Mouse (Mus musculus): ENCODE measurements around the gene Cyct. TPM values are rescaled to one million over a fixed set of nuclear protein-coding genes. Genes with fewer than 3 reads are reported as not detected.

Gene Cyct
- not detected in 2 replicates for polyA plus RNA-seq (2012; rRNA removed)

DNA sequence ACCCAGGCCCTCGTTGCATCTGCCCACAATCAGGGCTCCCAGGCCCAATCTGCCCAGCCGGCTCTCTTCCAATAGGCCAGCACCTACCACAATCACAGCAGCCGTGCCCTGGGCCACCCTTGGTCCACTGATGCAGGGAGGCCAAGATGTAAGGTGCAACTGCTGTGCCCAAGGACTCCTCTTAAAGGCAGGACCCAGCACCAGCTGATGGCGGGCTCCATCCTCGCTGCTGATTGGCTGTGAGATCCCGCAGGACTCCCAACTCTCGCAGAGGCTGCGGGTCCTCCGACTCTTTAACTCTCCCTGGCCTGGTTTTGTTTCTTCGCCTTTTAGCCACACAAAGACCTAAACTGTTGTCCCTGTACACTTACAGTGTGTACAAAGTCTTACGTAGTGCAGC, at the start of gene Cyct:
Gene Cyct (minus strand): TSS at position 225 of the 400 bp plus-strand sequence.
- no peak for DNase-seq (ENCODE audit: extremely low spot score in 1 of 2, low spot score in 1 of 2)

DNA sequence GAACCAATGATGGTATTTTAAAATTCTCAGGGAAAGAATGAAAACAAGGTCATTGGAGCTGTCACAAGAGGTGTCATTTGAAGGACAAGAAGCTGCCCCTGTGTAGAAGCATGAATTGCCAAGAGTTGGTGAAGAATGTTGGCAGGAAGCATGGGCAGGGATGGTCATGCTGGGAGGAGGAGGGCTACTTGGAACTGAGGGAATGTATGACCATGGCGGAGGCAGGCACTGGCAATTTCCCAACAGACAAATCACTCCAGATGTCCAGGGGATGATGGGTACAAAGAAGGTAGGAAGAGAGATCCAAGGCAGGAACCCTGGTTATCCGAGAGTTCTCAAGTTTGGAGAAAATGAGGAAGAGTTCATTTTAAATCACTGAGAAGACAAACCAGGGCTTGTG, 49.7 kb upstream of the Cyct start:
- no peak for DNase-seq (ENCODE audit: extremely low spot score in 1 of 2, low spot score in 1 of 2)

DNA sequence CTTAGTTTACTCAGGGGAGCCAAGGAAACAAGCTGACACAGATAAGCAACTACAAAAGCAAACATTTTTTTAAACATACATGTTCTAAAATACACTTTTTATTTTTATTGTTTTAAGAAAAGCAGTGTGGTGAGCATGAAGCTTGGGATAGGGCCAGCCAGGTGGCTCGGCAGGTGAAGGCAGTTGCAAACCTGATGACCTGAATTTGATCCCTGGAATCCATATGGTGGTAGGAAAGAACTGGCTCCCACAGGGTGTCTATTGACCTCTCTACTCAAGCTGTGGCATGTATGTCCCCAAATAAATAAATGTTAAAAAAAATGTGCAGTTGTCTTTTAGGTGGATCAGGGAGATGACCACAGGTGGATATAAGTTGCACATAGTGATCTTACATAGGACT, 49.3 kb upstream of the Cyct start:
- no peak for DNase-seq (ENCODE audit: extremely low spot score in 1 of 2, low spot score in 1 of 2)

DNA sequence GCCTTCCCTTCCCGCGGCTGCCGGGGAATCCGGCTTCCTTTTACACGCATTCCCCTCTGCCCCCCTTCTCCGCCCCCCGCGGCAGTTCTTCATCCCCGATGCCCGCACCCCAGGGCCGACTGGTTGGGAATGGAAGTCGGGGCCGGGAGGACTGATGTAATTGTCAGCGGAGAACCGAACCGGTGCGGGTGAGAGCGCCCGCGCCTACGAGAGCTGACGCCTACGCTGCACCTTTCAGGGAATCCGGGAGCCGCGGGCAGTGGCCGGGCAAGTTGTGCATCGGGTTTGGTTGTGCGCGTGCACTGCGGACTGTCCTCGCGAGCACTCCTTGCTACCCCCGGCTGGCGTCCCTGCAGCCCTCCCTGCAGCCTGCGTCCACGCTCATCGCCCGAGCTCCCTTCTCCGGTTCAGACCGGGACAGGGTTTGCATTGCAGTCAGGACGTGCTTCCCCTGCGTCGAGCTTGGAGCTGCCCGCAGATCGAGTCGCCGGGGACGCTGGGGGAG, 46.7 kb upstream of the Cyct start:
- DNase-seq (ENCODE audit: extremely low spot score in 1 of 2, low spot score in 1 of 2) = peak; percentile 43 to 70

DNA sequence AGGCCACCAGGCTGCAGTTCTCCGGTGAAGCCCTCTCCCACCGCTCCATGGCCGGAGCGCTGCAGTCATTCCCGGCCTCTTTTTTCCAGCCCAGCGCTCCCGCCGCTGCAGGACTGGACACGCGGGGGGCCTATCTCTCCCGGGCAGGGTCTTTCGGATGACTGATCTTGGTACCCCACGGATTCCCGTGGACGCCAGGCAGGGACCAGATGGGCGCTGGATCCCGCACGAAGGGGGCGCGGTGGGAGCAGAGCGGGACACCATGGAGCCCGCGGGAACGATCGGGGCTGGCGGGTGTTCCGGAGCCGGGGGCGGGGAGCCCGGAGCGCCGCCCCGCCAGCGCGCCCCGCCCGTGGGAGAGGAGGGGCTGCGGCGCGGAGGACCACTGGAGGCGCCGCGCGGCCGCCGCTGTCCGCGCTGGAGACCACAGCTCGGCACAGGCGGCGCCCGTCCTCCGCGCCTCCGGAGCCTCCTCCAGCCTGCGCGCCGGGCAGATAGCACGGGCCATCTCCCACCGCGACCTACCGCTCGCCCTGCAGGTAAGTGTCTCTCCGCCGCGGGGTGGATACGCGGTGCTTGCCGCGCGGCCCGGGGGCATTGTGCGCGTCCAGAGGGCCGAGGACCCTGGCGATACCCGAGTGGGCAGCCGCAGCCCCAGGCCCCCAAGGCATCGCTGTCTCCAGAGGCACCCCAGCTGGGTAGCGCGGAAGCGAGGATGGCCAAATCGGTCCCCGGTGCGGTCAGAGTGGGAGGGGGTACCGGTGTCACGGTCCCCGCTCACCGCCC, 46.1 kb upstream of the Cyct start, which contains the start of gene Osbpl6:
Gene Osbpl6 (plus strand): TSS at position 358 of the 786 bp plus-strand sequence.
- DNase-seq (ENCODE audit: extremely low spot score in 1 of 2, low spot score in 1 of 2) = peak in 1 of 2 experiments; percentile 68

DNA sequence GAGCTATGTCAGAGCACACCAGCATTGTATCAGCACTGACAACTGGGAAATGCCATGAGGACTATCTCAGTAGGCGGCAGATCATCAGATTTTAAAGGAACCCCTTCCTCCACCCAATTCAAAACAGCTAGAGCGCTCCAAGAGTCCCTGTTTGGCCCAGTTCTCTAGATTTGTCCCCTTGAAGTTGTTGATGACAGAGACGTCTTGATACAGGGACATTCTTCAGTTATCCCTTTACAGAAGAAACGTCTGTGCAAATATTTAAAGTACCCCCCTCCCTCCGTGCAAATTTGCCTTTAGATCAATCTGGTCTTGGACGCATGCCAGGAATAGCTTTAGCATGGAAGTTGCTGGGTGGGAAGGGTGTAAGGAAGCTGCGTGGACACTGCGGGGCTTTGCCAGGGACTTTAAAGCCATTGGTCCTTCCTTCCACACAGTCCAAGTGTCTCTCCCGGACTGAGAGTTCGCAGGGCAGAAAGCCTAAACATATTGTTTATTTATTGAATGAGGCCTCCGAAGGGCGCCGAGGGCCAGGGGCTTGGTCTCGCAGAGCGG, 45.4 kb upstream of the Cyct start:
- DNase-seq (ENCODE audit: extremely low spot score in 1 of 2, low spot score in 1 of 2) = peak in 1 of 2 experiments; percentile 38

DNA sequence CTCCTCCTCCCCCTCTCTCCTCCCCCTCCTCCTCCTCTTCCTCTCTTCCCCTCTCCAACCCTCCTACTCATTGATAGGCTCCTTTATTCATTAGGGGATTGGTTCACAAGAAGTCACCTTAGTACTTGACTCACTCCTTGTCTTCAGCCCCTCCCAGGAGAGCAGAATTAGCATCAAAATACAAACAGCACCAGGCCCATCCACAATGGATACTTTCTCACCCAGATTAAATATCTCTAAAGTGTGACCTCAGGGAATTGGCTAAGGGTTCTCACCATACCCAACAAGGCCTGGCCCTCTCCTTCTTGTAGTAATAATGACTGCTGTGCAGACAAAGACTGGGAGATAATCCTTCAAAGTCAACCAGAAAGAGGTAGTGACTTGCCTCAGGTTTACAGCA, 39.9 kb upstream of the Cyct start:
- DNase-seq (ENCODE audit: extremely low spot score in 1 of 2, low spot score in 1 of 2) = no peak

DNA sequence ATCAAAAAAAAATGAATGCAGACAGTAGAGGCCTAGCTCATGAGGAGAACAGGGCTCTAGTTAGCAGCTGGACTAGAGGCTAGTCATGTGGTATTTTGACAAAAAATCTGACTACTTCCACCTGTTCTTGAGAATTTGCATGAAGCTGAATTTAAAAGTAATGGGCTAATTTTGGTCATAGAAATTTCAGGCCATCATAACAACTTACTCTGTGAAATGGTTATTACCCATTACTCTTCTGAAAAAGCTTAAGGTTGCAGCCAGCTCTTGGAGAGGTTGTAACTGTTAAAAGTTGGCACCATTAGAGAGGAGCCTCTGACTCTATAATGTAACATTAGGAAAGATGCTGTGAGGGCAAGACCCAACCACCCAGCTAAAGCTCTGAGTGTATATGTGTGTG, 26.3 kb upstream of the Cyct start:
- DNase-seq (ENCODE audit: extremely low spot score in 1 of 2, low spot score in 1 of 2) = no peak

DNA sequence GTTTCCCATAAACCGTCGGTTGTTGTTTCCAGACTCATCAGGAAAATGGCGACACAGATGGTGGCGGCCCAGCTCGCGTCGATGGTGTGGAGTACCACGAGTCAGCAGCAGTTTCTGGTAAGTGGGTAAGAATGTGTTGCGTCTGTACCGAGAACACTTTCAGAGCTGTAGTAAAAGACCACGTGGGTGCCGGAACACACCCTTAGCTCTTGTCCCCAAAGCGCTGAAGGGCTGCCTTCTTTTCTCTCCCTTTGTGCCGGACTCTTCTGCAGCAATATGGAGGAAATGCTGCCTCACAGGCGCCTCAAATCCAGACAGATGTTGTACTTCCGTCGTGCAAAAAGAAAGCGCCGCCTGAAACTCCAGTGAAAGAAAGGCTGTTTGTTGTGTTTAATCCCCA, 18.4 kb upstream of the Cyct start:
- DNase-seq (ENCODE audit: extremely low spot score in 1 of 2, low spot score in 1 of 2) = no peak

DNA sequence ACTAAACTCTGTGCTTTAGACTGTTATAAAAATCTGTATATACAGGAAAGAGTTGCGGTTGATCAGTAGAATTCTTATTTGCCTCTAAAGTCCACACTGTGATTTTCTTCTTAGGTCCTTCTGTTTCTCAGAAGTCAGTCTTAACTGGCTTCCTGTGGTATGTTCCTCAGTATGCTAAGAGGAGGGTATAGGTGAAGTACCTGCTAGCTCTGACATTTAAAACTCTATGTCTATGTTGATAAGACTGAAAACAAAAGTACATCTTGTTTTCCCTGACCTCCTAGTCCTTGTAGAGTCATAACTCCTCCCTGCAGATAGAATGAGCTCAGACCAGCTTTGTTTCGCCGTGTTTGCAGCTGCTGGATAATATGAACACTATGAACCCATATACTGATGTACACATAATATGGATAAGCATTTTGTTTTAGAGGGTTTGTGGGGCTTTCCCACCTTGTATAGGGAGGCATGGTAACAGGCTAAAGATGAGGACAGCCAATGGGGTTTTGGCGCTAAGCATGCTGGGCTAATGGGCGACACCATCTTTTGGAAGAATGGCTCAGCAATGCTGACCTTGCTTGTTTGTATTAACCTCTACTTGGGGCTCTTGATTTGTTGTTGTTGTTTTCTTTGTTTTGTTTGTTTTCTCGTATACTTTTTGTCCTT, 14.4 kb upstream of the Cyct start:
- no peak for DNase-seq (ENCODE audit: extremely low spot score in 1 of 2, low spot score in 1 of 2)

DNA sequence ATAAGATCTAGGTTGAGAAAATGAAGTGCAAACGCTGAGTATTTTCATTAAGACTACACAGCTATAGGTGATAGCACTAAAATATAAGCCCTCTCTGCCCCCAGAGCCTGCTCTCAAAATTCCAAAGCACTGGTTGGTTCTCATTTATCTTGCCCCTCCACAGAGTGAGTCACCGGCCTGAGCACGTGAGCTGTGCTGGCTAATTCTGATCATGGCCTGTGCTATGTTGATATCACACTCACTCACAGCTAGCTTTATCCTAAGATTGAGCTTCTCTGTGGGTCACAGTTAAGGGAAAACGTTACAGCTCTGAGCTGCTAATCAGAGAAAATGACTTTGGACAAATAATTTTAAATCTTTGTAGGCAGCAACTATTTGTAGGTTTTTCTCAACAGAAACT, 12.0 kb upstream of the Cyct start:
- DNase-seq (ENCODE audit: extremely low spot score in 1 of 2, low spot score in 1 of 2) = no peak

DNA sequence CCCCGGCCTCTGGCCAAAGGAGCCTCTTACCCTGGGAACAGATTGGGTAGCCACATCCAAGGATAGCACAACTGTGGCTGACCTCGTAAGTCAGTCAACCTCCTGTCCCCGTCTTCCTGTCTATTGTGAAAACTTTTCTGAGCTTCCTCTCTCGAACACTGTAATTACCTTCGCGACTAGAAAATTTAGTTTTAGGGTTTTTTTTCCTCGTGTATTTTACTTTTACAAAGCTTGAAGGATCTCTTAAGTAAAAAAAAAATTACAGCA, 10.3 kb upstream of the Cyct start:
- DNase-seq (ENCODE audit: extremely low spot score in 1 of 2, low spot score in 1 of 2) = no peak

DNA sequence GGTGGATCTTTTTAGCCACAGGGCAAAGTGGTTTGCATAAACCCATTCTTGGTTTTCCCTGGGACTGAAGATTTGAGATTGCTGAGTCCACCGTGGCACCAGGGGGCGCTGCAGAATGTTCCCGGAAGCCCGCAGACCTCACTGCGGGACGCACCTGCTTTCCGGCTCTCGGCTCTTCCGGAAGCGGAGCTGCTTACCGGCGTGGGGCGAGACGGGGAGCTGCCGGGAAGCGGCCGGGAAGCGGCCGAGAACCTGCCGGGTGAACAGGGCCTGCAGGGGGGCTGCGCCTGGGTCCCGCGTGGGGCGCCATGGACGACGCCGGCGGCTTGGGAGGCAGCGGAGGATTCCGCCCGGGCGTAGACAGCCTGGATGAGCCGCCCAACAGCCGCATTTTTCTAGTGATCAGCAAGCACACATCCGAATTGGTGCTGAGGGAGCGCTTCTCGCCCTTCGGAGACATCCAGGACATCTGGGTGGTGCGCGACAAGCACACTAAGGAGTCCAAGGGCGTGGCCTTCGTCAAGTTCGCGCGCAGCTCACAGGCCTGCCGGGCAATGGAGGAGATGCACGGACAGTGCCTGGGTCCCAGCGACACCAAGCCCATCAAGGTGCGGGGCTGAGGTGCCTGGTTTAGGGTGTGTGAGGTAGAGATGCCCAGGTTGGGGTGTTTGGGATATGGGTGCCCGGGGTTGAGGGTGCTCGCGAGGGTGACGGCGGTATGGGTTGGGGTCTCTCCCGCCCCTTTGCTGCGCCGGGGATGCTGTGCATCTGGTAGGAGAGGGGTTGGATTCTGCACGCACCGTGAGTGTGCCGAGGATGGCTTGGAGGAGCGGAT, 9.8 kb upstream of the Cyct start, which contains the start of gene Rbm45:
Gene Rbm45 (plus strand): TSS at position 164 of the 835 bp plus-strand sequence.
- peak; percentile 49 to 94 for DNase-seq (ENCODE audit: extremely low spot score in 1 of 2, low spot score in 1 of 2)

DNA sequence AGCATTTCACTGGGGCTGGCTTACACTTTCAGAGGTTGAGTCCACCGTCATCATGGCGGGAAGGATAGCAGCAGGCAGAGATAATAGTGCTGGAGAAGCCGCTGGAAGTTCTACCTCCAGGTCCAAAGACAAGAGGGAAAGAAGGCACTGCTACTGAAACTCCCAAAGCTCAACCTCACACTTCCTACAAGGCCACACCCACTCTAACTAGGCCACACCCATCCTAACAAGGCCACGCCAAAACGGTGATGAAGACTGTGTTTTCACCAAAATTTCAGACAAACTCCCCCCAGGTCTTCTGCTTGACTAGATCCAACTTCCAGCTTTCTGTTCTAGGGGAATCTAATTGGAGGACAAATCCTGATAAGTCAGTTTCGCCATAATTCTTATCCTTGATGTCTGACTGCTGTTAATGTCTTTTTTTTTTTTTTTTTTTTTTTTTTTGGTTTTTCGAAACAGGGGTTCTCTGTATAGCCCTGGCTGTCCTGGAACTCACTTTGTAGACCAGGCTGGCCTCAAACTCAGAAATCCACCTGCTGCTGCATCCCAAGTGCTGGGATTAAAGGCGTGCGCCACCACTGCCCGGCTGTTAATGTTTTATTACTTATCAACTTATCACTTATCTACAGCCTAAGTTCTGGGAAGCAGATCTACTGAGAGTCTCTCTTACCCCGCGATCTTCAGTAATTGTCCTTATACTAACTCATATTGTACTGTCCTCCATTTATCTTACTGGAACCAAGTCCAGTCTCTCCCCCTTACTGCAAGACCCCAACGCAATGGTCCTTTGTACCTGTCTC, 8.8 kb upstream of the Cyct start:
- no peak for DNase-seq (ENCODE audit: extremely low spot score in 1 of 2, low spot score in 1 of 2)

DNA sequence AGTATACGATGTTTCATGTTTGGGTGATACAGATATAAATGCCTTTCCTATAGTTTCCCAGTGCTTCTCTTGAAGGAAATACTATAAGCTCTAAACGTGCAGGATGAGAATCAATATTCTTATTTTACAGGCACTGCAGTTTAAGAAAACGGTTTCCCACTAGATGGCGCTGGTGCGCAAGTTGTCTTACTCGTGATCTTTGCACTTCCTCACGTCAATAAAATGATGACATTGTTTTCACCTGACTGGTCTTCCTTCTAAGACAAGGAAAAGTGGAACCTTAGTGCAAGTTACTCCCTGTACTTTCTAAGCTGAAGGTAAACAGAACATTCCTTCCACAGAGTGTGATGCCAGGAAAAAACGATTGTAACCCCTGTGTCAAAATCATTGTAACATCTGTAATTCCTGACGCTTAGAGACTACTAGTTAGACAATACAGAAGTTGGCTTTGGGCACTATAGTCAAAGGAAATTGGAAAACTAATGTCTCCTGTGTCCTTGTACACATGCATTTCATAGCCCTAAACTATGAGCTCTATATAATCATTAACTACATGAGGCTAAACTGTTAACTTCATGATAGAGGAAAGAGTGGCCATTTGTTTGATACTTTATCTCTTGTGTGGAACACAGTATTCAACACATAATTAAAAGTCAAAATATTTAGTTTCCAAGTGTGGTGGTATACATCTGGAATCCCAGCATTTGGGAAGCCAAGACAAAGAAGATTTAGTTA, 7.1 kb upstream of the Cyct start:
- DNase-seq (ENCODE audit: extremely low spot score in 1 of 2, low spot score in 1 of 2) = peak; percentile 30 to 93

DNA sequence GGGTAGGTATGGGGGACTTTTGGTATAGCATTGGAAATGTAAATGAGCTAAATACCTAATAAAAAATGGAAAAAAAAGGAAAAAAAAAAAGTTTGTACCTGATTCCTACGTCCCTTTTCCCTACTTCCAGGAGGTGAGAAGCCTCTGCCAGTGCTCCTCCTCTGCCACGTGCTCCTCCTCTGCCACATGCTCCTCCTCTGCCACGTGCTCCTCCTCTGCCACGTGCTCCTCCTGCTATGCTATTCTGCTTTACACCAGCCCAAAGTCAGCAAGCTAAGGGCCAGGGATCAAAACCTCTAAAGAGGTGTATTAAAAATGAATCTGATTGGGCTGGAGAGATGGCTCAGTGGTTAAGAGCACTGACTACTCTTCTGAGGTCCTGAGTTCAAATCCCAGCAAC, 5.6 kb upstream of the Cyct start:
- no peak for DNase-seq (ENCODE audit: extremely low spot score in 1 of 2, low spot score in 1 of 2)

DNA sequence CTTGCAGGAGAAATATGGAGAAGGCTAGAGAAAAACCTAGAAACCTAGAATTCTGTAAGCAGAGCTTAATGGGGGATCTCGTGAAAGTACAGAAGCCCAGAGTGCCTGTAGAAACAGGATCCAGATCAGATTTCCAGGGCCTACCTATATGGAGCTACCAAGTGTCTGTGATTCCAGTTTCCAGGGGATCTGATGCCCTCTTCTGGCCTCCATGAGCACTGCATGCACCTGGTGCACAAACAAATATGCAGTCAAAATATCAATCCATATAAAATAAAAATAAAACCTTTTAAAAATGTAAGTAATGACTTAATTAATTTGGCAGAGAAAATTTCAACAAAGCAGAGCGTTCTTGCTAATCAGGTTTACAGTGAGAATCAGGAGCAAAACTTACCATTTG, 1.9 kb upstream of the Cyct start:
- peak in 1 of 2 experiments; percentile 22 for DNase-seq (ENCODE audit: extremely low spot score in 1 of 2, low spot score in 1 of 2)

DNA sequence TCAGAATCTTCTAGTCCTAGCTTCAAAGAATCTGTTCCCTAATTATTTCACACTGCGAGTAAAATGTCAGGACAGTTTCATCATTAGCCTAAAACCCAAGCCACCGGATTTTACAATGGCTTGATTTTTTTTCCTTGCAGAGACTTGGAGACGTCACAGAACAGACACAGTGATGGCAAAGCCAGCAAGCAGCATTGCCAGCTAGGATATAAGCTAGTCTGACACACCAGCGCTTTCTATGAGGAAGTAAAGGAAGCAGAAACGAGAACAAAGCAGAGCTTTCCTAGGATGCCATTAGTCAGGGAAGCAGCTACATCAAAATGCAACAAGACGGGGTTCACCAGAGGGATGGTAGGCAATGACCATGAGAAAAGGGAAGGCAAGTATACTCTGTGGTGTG, 12.4 kb downstream of the Cyct start:
- DNase-seq (ENCODE audit: extremely low spot score in 1 of 2, low spot score in 1 of 2) = no peak

DNA sequence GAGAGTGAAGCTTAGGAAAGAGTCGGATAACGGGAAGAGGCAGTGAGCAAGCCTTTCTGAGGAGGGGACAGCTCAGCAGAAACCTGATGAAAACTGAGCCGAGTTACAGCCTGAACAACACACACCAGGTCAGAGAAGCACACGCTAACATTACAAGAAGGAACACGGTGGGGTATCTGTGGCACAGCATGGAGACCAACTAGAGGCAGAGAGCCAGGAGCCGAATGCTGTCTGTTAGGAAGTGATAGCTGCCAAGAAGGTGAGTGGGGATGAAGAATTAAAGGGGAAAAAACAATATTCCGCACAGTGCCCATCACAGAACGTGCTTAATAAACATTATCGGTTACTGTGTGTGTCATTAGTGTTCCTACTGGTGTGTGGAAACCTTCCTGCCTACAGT, 18.1 kb downstream of the Cyct start:
- DNase-seq (ENCODE audit: extremely low spot score in 1 of 2, low spot score in 1 of 2) = no peak

All from frontal cortex, adult 2 months (tissue).